Mouse (Mus musculus) megakaryocyte, embryonic 14.5 days (primary cell): ENCODE measurements around the gene Stim1. TPM values are rescaled to one million over a fixed set of nuclear protein-coding genes. Genes with fewer than 3 reads are reported as not detected.

Source experiments
- H3K27me3 ChIP-seq: replicated peaks from 2 replicates; pipeline ENCODE3; 2012; ENCODE audit warnings: inconsistent platforms
- H3K36me3 ChIP-seq: replicated peaks from 2 replicates; pipeline ENCODE3; 2012; ENCODE audit warnings: low read length, inconsistent platforms, mixed read lengths
- H3K4me1 ChIP-seq: 2 replicates; pipeline ENCODE4 v1.6.1; 2012; ENCODE audit warnings: inconsistent platforms
- H3K4me3 ChIP-seq: replicated peaks from 2 replicates; pipeline ENCODE3; 2012; ENCODE audit warnings: moderate library complexity, mild to moderate bottlenecking, inconsistent platforms
- H3K9me3 ChIP-seq: 2 replicates; pipeline ENCODE4 v1.6.1; 2012; ENCODE audit warnings: inconsistent platforms
- FLI1 ChIP-seq: IDR thresholded peaks from 2 replicates; pipeline ENCODE4 v1.6.1; 2012; ENCODE audit warnings: low read length, inconsistent platforms, mixed read lengths
- GATA1 ChIP-seq: IDR thresholded peaks from 3 replicates; pipeline ENCODE4 v1.6.1; 2012; ENCODE audit warnings: mixed read lengths, low read length, inconsistent platforms, borderline replicate concordance
- polyA plus RNA-seq: library from polyadenylated mRNA; stranded (reverse); fragments of >175 nt; gene quantifications from 2 replicates; pipeline ENCODE4 v1.2.3, GENCODE M21; 2012; ENCODE audit warnings: low replicate concordance; ENCODE audit not compliant: insufficient read depth

Gene Stim1
- polyA plus RNA-seq, 1 experiment, result 106 TPM

- peak overlapping the region; percentile 78 for H3K4me3 ChIP-seq
- peaks cover 38% of the 10 kb centered on the region for H3K36me3 ChIP-seq
- no peaks in the 10 kb centered on the region for H3K9me3 ChIP-seq
- H3K27me3 ChIP-seq, result no peaks in the 10 kb centered on the region
- TF ChIP-seq GATA1, result no peak
- TF ChIP-seq FLI1, result no peak
- peaks cover 88% of the 10 kb centered on the region for H3K4me1 ChIP-seq
Observed at GRCm38 (mm10) chr7:102315435-102315834, 47.8 kb downstream of the Stim1 start.

GRCm38 (mm10) chr7:102317583-102318168, 50.1 kb downstream of the Stim1 start:
- TF ChIP-seq GATA1 (peak; percentile 64; the same call in 1 of the 3 replicates), FLI1 (no peak)
- H3K27me3 ChIP-seq, result no peaks in the 10 kb centered on the region
- H3K4me1 ChIP-seq, result peaks cover 84% of the 10 kb centered on the region
- no peaks in the 10 kb centered on the region for H3K9me3 ChIP-seq
- H3K4me3 ChIP-seq, result peak overlapping the region; percentile 81
- H3K36me3 ChIP-seq, result peaks cover 39% of the 10 kb centered on the region

- Histone ChIP-seq H3K9me3 (no peaks in the 10 kb centered on the region), H3K27me3 (no peaks in the 10 kb centered on the region), H3K36me3 (peaks cover 37% of the 10 kb centered on the region), H3K4me3 (no peak overlapping the region), H3K4me1 (peaks cover 65% of the 10 kb centered on the region)
- TF ChIP-seq GATA1 (no peak), FLI1 (no peak)
Observed at GRCm38 (mm10) chr7:102322137-102322536, 54.5 kb downstream of the Stim1 start.

GRCm38 (mm10) chr7:102326323-102326722, 58.7 kb downstream of the Stim1 start:
- H3K4me1 ChIP-seq, result peaks cover 60% of the 10 kb centered on the region
- no peak for TF ChIP-seq GATA1
- H3K4me3 ChIP-seq, result no peak overlapping the region
- H3K36me3 ChIP-seq, result peaks cover 36% of the 10 kb centered on the region
- no peaks in the 10 kb centered on the region for H3K27me3 ChIP-seq
- no peaks in the 10 kb centered on the region for H3K9me3 ChIP-seq

GRCm38 (mm10) chr7:102330270-102330669, 62.7 kb downstream of the Stim1 start:
- Histone ChIP-seq H3K4me1 (peaks cover 68% of the 10 kb centered on the region), H3K27me3 (no peaks in the 10 kb centered on the region), H3K9me3 (no peaks in the 10 kb centered on the region), H3K4me3 (no peak overlapping the region), H3K36me3 (peaks cover 27% of the 10 kb centered on the region)
- TF ChIP-seq FLI1 (no peak), GATA1 (no peak)

- no peaks in the 10 kb centered on the region for H3K27me3 ChIP-seq
- no peaks in the 10 kb centered on the region for H3K9me3 ChIP-seq
- H3K4me3 ChIP-seq, result no peak overlapping the region
- peaks cover 27% of the 10 kb centered on the region for H3K36me3 ChIP-seq
- TF ChIP-seq GATA1 (no peak), FLI1 (no peak)
- peaks cover 70% of the 10 kb centered on the region for H3K4me1 ChIP-seq
Observed at GRCm38 (mm10) chr7:102331476-102331875, 63.9 kb downstream of the Stim1 start.

- no peak overlapping the region for H3K4me3 ChIP-seq
- no peaks in the 10 kb centered on the region for H3K9me3 ChIP-seq
- peaks cover 84% of the 10 kb centered on the region for H3K4me1 ChIP-seq
- H3K27me3 ChIP-seq, result no peaks in the 10 kb centered on the region
- no peak for TF ChIP-seq GATA1
- TF ChIP-seq FLI1, result no peak
- H3K36me3 ChIP-seq, result peaks cover 31% of the 10 kb centered on the region
Observed at GRCm38 (mm10) chr7:102333741-102334140, 66.1 kb downstream of the Stim1 start.

- TF ChIP-seq GATA1 (no peak), FLI1 (no peak)
- Histone ChIP-seq H3K9me3 (no peaks in the 10 kb centered on the region), H3K36me3 (peaks cover 20% of the 10 kb centered on the region), H3K4me1 (peaks cover 69% of the 10 kb centered on the region), H3K4me3 (peak overlapping the region; percentile 83), H3K27me3 (no peaks in the 10 kb centered on the region)
Observed at GRCm38 (mm10) chr7:102337326-102337725, 69.7 kb downstream of the Stim1 start.

- no peaks in the 10 kb centered on the region for H3K9me3 ChIP-seq
- H3K4me1 ChIP-seq, result peaks cover 63% of the 10 kb centered on the region
- no peaks in the 10 kb centered on the region for H3K27me3 ChIP-seq
- peaks cover 17% of the 10 kb centered on the region for H3K36me3 ChIP-seq
- TF ChIP-seq GATA1, result no peak
- 0 out of 2 replicates have a peak, but pooled peaks have one; percentile 31 for TF ChIP-seq FLI1
- peak overlapping the region; percentile 83 for H3K4me3 ChIP-seq
Observed at GRCm38 (mm10) chr7:102337898-102338297, 70.3 kb downstream of the Stim1 start.

GRCm38 (mm10) chr7:102338956-102339355, 71.3 kb downstream of the Stim1 start:
- peak overlapping the region; percentile 76 for H3K4me3 ChIP-seq
- no peaks in the 10 kb centered on the region for H3K27me3 ChIP-seq
- TF ChIP-seq FLI1 (no peak), GATA1 (no peak)
- H3K36me3 ChIP-seq, result peaks cover 20% of the 10 kb centered on the region
- no peaks in the 10 kb centered on the region for H3K9me3 ChIP-seq
- peaks cover 56% of the 10 kb centered on the region for H3K4me1 ChIP-seq

GRCm38 (mm10) chr7:102345893-102346292, 78.3 kb downstream of the Stim1 start:
- H3K4me3 ChIP-seq, result no peak overlapping the region
- H3K4me1 ChIP-seq, result peaks cover 46% of the 10 kb centered on the region
- H3K9me3 ChIP-seq, result no peaks in the 10 kb centered on the region
- TF ChIP-seq FLI1 (no peak), GATA1 (no peak)
- H3K27me3 ChIP-seq, result no peaks in the 10 kb centered on the region
- H3K36me3 ChIP-seq, result peaks cover 19% of the 10 kb centered on the region
